Mouse (Mus musculus) small intestine, adult 2 months (tissue): ENCODE results near the gene Cyp4v3. TPM values are rescaled to one million over a fixed set of nuclear protein-coding genes. Genes with fewer than 3 reads are reported as not detected.

Experiments used
- H3K27ac ChIP-seq: fragments of 200-500 bp; 2 replicates; pipeline ENCODE4 v1.5.1; 2012; ENCODE audit warnings: low read depth, low read length, control low read depth, inconsistent platforms; ENCODE audit not compliant: insufficient read depth
- H3K27me3 ChIP-seq: fragments of 200-500 bp; 2 replicates; pipeline ENCODE4 v1.6.1; 2012; ENCODE audit warnings: mild to moderate bottlenecking, moderate library complexity, low read length, inconsistent platforms; ENCODE audit not compliant: control insufficient read depth, insufficient read depth
- H3K36me3 ChIP-seq: fragments of 200-500 bp; 2 replicates; pipeline ENCODE4 v1.6.1; 2012; ENCODE audit warnings: mild to moderate bottlenecking, low read length, control low read depth, inconsistent platforms; ENCODE audit not compliant: control insufficient read depth, insufficient read depth
- H3K4me1 ChIP-seq: fragments of 200-500 bp; 2 replicates; pipeline ENCODE4 v1.6.1; 2012; ENCODE audit warnings: low read length, inconsistent platforms, mixed read lengths; ENCODE audit not compliant: control insufficient read depth, insufficient read depth, insufficient read length
- H3K4me3 ChIP-seq: fragments of 200-500 bp; 2 replicates; pipeline ENCODE4 v1.5.1; 2012; ENCODE audit warnings: low read depth, mild to moderate bottlenecking, control low read depth, inconsistent platforms, low read length, moderate library complexity
- CTCF ChIP-seq: fragments of 200-500 bp; IDR thresholded peaks from 2 replicates; pipeline ENCODE4 v1.5.1; 2012; ENCODE audit warnings: low read depth, mild to moderate bottlenecking, control low read depth, inconsistent platforms, low read length, moderate library complexity, mixed read lengths; ENCODE audit not compliant: insufficient replicate concordance, insufficient read length; ENCODE audit errors: extremely low read depth
- POLR2A ChIP-seq: fragments of 200-500 bp; IDR thresholded peaks from 2 replicates; pipeline ENCODE4 v1.6.1; 2012; ENCODE audit warnings: low read depth, mild to moderate bottlenecking, control low read depth, inconsistent platforms, low read length, moderate library complexity
- WGBS: fragments of 180-500 bp; shearing (Covaris S2); methylation state at CpG from one replicate; pipeline ENCODE4 v1.1.7; 2018; 5-methylcytosine and 5-hydroxymethylcytosine counted together
- polyA plus RNA-seq: library from polyadenylated mRNA; depleted of rRNA; stranded (reverse); fragments of >200 nt; gene quantifications from 2 replicates; pipeline ENCODE4 v1.2.3, GENCODE M21; 2012

The Cyp4v3 gene
- polyA plus RNA-seq, 1 experiment, result 37.4 TPM

DNA sequence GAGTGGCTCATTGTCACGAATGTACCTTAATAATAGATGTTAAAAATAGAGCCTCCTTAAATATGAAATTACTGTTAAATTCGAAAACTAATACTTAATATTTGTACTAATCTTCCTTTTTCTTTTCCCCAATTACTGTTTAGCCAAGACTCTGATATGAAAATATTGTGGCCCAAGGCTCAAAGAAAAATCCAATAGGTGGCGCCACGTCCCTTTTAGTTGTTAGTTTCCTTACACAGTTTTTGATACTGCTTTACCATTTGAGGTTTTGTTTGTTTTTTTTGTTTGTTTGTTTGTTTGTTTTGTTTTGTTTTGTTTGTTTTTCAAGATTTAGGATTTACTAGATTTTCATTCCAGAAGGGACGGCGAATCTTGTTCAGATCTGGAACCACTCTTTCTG is 29.3 kb upstream of the Cyp4v3 start:
- WGBS, result 63% methylated on average over 6 of the region's 6 CpGs
- H3K4me1 ChIP-seq, result no peaks in the 10 kb centered on the region
- H3K27me3 ChIP-seq, result no peaks in the 10 kb centered on the region
- no peak overlapping the region for H3K4me3 ChIP-seq
- H3K36me3 ChIP-seq, result no peaks in the 10 kb centered on the region
- no peak overlapping the region for H3K27ac ChIP-seq
- TF ChIP-seq POLR2A (no peak), CTCF (no peak)

DNA sequence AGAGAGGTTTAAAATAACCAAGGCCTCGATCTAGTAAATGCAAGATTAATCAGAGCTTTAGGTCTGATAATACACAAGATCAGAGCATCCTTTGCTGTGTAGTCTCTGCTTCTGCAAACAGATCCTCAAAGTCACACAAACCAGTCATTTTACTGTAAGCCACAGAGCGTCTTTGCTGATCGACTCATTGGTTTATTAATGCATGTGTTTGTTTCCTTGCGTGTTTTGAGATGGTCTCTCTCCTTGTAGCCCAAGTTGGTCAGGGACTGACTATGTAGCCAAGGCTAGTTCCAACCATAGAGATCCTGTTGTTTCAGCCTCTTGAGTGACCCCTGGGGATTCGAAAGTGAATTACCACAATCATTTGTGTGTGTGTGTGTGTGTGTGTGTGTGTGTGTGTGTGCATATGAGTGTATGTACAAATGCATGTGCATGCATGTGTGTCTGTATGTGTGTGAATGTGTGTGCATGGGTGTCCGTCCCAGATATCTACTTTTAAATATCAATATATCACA is 26.1 kb upstream of the Cyp4v3 start:
- no peak overlapping the region for H3K4me3 ChIP-seq
- no peak for TF ChIP-seq POLR2A
- TF ChIP-seq CTCF, result no peak
- no peaks in the 10 kb centered on the region for H3K27me3 ChIP-seq
- no peak overlapping the region for H3K27ac ChIP-seq
- no peaks in the 10 kb centered on the region for H3K4me1 ChIP-seq
- WGBS, result 72% methylated on average over 6 of the region's 6 CpGs
- H3K36me3 ChIP-seq, result no peaks in the 10 kb centered on the region

DNA sequence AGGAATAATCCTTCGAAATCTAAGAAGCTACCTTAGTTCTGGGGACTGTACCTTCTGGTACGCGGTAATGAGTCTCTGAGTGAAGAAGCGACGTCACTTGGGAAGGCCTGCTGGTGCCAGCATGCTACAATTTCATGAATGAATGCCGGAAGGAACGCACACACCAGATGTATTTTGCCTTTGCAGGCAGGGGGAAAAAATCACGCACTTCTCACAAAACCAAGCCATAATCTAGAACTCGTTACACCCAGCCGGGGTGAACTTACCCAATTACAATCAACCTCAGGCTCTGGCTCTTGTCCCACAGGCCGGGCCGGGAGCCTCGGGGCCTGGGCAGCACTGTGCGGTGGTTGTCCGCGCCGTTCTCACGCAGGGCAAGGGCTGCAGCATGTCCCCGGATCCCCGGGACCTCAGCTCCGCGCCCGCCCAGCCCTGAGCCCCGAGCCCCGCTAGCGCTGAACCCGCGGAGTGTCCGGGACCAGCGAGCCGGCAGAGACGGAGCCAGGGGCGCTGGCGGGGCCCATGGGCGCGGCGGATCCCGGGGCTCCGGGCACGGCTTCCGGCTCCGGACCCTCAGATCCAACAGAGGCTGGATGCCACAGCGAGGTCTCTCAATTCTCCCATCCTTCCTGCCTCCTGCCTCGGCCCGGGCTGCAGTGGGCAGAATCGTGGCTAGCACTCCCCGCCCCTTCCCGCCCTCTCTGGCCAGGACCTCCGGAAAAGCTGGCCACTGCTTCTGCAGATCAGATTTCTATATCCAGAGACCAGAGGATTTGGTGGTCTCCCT is 25.3 kb upstream of the Cyp4v3 start:
- TF ChIP-seq POLR2A (no peak), CTCF (no peak)
- Histone ChIP-seq H3K4me1 (no peaks in the 10 kb centered on the region), H3K36me3 (no peaks in the 10 kb centered on the region), H3K4me3 (peak overlapping the region; percentile 69), H3K27me3 (no peaks in the 10 kb centered on the region), H3K27ac (no peak overlapping the region)
- 4% methylated on average over 49 of the region's 49 CpGs for WGBS

DNA sequence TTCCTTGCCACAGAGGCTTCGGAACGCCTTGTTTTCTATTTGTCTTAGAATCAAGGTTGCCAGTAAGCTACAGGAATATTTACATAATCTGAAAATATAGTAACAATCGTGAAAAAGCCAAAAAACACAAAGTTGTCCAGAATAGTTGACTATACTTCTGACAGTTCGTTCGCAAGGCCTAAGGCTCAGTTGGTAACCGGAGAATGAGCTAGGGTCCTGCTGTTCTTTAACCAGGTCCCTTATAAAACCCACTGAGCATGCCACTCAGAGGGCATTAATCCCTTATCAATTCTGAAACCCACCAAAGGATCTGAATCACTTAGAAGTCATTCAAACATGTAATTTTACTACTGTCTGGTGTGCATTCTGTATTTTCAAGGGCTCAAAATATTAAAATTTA is 22.8 kb upstream of the Cyp4v3 start:
- no peaks in the 10 kb centered on the region for H3K27me3 ChIP-seq
- no peaks in the 10 kb centered on the region for H3K4me1 ChIP-seq
- H3K4me3 ChIP-seq, result no peak overlapping the region
- 80% methylated on average over 6 of the region's 6 CpGs for WGBS
- H3K36me3 ChIP-seq, result peaks cover 4% of the 10 kb centered on the region; the same call in 1 of the 2 replicates
- TF ChIP-seq CTCF, result no peak
- no peak for TF ChIP-seq POLR2A
- H3K27ac ChIP-seq, result no peak overlapping the region

DNA sequence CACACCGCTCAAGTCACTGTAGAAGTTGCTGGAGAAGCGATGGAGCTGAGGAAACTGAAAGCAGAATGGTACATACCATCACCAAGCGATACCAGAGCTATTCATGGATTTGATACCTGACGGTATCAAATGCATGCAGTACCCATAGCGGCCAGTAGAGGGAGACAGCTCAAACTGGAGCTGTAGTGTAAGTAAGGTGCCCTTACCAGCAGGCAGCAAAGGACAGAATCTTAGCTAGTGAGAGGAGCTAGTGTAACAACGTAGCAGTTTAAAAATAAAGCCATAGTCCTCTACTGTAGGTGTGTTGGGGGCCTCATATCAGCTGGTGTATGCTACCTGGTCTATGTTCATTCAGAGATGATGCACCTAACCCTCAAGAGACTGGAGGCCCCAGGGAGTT is 12.0 kb upstream of the Cyp4v3 start:
- TF ChIP-seq POLR2A (no peak), CTCF (peak; percentile 56; the same call in 1 of the 2 replicates)
- 9% methylated on average over 6 of the region's 6 CpGs for WGBS
- H3K27me3 ChIP-seq, result no peaks in the 10 kb centered on the region

DNA sequence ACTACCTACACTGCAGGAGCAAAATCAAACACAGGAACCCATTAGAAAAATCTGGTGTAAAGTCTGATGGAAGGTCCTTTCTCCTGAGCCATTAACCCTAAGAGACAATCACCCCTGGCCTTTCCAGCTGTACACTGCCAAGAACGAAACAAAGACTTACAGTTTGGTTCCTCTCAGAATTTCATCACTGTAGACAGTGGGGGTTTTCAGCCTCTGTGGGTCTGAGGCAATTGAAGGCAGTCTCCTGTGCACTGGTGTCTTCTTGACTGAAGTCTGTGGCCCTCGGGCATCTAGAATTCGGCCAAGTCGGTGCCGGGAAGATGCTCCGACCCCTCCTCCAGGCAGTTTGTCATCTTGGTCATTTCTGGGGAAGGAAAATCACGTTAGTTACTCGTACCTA is 11.3 kb upstream of the Cyp4v3 start:
- WGBS, result 94% methylated on average over 8 of the region's 8 CpGs

More for the DNA sequence above, 12.0 kb upstream of the Cyp4v3 start:
- Histone ChIP-seq H3K4me1 (peaks cover 10% of the 10 kb centered on the region), H3K27ac (no peak overlapping the region), H3K4me3 (no peak overlapping the region), H3K36me3 (no peaks in the 10 kb centered on the region)

DNA sequence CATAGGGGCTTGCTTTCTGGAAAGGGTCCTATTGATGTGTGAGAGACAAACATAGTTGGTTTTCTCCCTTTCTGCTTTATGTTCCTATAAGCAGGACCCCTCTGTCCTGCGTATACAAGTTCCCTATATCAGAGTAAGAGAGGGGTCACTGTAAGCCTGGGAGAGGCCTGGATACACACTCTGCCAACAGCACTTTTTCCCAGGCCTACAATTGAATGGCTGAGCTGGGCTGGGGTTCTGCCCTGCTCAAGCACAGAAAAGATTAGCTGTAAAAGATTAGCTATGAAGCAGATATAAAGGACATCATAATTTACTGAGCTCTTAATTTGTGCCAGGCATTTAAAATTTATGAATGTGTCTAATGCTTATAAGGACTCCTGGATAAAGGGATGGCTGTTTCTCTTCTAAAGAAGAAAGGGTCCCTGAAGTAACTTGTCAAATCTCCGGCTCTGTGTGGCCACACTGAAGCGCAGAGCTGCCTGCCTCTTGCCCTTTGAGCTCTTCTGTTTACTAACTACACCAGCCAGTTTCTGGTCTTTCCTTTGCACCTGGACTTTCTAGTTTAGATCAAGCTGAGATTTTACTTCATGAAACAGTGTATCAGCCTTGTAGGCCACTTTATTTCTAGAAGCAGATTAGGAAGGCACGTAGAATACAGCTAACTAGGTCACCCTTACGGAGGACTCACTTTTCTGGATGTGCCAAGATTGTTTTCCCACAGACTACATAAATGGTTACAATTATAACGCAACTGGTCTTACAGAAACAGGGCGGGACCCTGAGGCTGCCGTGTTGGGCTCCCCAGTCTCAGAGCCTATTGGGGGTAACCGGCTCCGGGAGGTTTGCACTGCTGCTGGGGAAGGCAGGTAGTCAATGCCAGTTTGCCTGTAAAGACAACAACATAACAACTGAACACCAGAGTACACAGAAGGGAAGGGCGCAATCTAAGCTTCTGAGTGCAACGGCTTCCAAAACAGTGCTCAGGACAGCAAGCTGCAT is 8.9 kb upstream of the Cyp4v3 start:
- H3K4me1 ChIP-seq, result peaks cover 10% of the 10 kb centered on the region
- no peak overlapping the region for H3K4me3 ChIP-seq
- no peak for TF ChIP-seq CTCF
- no peak for TF ChIP-seq POLR2A
- H3K27me3 ChIP-seq, result no peaks in the 10 kb centered on the region
- no peaks in the 10 kb centered on the region for H3K36me3 ChIP-seq
- 29% methylated on average over 12 of the region's 12 CpGs for WGBS
- peak overlapping the region; percentile 47 for H3K27ac ChIP-seq

More for the DNA sequence above, 11.3 kb upstream of the Cyp4v3 start:
- H3K4me3 ChIP-seq, result no peak overlapping the region
- no peak overlapping the region for H3K27ac ChIP-seq
- no peaks in the 10 kb centered on the region for H3K36me3 ChIP-seq
- peaks cover 10% of the 10 kb centered on the region for H3K4me1 ChIP-seq
- TF ChIP-seq POLR2A (no peak), CTCF (no peak)
- no peaks in the 10 kb centered on the region for H3K27me3 ChIP-seq
